Mouse (Mus musculus): ENCODE measurements around the gene Ncapd3. TPM values are rescaled to one million over a fixed set of nuclear protein-coding genes. Genes with fewer than 3 reads are reported as not detected.

The Ncapd3 gene
- polyA plus RNA-seq, 1 experiment from 2014 or later: 24.6 TPM

DNA sequence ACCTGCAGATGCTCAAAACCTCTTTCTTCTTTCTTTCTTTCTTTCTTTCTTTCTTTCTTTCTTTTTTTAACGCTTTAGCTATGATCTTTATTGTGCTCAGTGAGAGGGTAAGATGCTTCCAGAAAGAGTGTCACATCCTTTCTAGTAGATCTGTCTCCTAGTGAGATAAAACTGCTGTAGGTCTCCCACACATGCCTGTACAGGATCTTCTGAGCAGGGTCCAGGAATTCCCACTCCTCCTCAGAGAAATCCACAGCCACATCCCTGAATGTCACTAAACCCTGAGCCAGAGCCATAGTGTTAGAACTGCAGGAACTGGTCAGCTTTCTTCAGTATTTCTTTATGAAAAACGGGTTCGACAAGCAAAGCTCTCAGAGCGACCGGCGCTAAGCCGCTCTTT is 105.4 kb downstream of the Ncapd3 start:
- Histone ChIP-seq H3K27ac (replicated peaks) (no peak overlapping the region), H3K27me3 (no peaks in the 10 kb centered on the region), H3K4me1 (no peaks in the 10 kb centered on the region), H3K4me3 (no peak overlapping the region), H3K9ac (replicated peaks) (no peak overlapping the region), H3K36me3 (no peaks in the 10 kb centered on the region), H3K9me3 (no peaks in the 10 kb centered on the region), H3K4me2 (replicated peaks) (no peak overlapping the region)
- 87% methylated on average over 7 of the region's 7 CpGs for WGBS
- no peak for ATAC-seq (replicated peaks)

DNA sequence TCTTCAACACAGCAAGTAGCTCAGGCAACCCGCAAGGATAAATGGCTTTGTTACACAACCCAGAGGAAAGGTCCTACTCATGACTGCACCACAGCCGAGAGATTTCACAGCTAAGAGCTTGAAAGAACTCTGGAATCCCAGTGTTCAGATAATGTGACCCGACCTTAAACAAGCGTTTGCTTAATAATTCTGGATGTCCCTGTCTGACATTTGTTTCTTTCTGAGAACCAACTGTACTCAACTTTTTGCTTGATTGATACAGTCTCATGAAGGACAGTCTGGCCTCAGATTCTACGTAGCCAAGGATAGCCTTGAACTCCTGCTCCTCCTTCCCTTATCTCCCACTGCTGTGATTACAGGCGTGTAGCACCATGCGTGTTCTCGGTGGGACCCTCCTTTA is 106.7 kb downstream of the Ncapd3 start:
- Histone ChIP-seq H3K27ac (replicated peaks) (no peak overlapping the region), H3K4me2 (replicated peaks) (no peak overlapping the region), H3K36me3 (0 out of 2 replicates have a peak, but pooled peaks cover 5% of the 10 kb centered on the region), H3K9ac (replicated peaks) (no peak overlapping the region), H3K27me3 (no peaks in the 10 kb centered on the region), H3K4me3 (no peak overlapping the region), H3K9me3 (no peaks in the 10 kb centered on the region), H3K4me1 (no peaks in the 10 kb centered on the region)
- WGBS: 91% methylated on average over 8 of the region's 8 CpGs
- ATAC-seq (replicated peaks): no peak

DNA sequence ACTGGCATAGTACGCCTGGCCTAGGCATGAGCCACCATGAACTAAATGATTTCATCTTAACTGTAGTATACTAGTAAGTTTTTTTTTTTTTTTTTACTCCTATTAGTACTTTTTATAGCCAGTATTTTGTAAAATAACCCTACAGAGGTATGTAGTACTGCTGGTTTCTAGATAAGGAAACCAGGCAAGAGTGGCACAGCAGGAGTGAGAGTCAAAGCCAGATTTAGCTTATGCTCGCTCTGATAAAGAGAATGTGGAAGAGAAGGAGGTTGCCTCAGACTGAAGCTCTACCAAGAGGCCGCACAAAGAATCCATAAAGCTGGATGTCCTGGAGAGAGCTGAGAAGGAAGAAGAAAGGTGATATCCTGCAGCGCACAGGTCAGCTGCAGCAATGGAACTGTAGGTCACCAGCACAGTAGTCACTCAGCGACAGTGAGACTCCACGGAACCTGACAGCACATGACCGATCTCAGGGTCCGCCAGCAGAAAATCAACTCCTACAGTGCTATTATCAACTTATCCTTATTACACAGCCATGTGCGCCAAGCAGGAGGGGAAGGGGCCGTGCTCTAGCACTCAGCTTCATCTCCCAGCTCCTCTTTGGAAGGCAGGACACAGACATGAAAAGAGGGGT is 110.6 kb downstream of the Ncapd3 start:
- H3K27me3 ChIP-seq: no peaks in the 10 kb centered on the region
- no peak overlapping the region for H3K9ac ChIP-seq (replicated peaks)
- no peak overlapping the region for H3K4me2 ChIP-seq (replicated peaks)
- ATAC-seq (replicated peaks): no peak
- no peak overlapping the region for H3K4me3 ChIP-seq
- no peaks in the 10 kb centered on the region for H3K4me1 ChIP-seq
- no peak overlapping the region for H3K27ac ChIP-seq (replicated peaks)
- 93% methylated on average over 10 of the region's 10 CpGs for WGBS
- no peaks in the 10 kb centered on the region for H3K9me3 ChIP-seq
- 0 out of 2 replicates have a peak, but pooled peaks cover 6% of the 10 kb centered on the region for H3K36me3 ChIP-seq

DNA sequence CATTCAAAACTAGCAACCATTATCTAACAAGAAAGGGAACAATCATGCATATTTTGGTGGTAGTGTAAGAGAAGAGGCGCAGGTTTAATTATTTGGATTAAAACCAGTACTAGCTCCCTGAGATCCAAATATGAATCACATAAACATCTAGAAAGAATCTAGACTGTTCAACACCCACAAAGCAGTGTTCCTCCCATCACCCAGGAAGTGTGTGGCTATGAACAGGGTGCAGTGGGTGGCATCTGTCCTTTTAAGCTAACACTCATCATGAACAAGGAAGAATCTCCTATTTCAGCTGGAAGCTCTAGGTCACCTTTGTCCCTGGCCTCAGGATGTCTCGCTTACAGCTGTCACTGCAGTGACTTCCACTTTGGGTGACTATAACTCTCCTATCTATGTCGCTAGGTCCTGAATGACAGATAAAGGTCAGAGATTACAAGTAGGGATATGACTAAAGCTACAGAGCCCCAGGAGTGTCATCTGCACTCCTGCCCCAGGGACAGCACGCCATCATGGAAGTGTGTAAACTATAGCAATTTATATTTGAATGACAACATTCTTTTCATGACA is 114.4 kb downstream of the Ncapd3 start:
- WGBS: 91% methylated on average over 4 of the region's 4 CpGs
- Histone ChIP-seq H3K4me3 (no peak overlapping the region), H3K27ac (replicated peaks) (no peak overlapping the region), H3K9me3 (no peaks in the 10 kb centered on the region), H3K27me3 (no peaks in the 10 kb centered on the region), H3K36me3 (peaks cover 9% of the 10 kb centered on the region; the same call in 1 of the 2 replicates), H3K4me1 (peaks cover 17% of the 10 kb centered on the region), H3K4me2 (replicated peaks) (no peak overlapping the region), H3K9ac (replicated peaks) (no peak overlapping the region)
- no peak for ATAC-seq (replicated peaks)

Other genes with a start within 250 kb of the Ncapd3 start
- 2.1 and 2.2 TPM in 2 replicates for gene Glb1l2, start 223.7 kb upstream of the Ncapd3 start, polyA plus RNA-seq (2015; fragmentation: Nextera tagmentation; extraction: Ambion mirVana)
- not detected in 2 replicates for gene Glb1l3, start 169.3 kb upstream of the Ncapd3 start, polyA plus RNA-seq (2015; fragmentation: Nextera tagmentation; extraction: Ambion mirVana)
- 0.38 and 0.59 TPM in 2 replicates for gene Gm1110, start 107.1 kb upstream of the Ncapd3 start, polyA plus RNA-seq (2015; fragmentation: Nextera tagmentation; extraction: Ambion mirVana)
- 43.7 and 50.5 TPM in 2 replicates for gene Acad8, start 30.6 kb upstream of the Ncapd3 start, polyA plus RNA-seq (2015; fragmentation: Nextera tagmentation; extraction: Ambion mirVana)
- gene Thyn1, start 30.5 kb upstream of the Ncapd3 start, polyA plus RNA-seq (2015; fragmentation: Nextera tagmentation; extraction: Ambion mirVana): 142 and 149 TPM in 2 replicates
- 79.1 and 84.1 TPM in 2 replicates for gene Vps26b, start 110 bp upstream of the Ncapd3 start, polyA plus RNA-seq (2015; fragmentation: Nextera tagmentation; extraction: Ambion mirVana)
- gene Jam3, start 125.2 kb downstream of the Ncapd3 start, polyA plus RNA-seq (2015; fragmentation: Nextera tagmentation; extraction: Ambion mirVana): 67.3 and 67.9 TPM in 2 replicates

Measured in forebrain, embryonic 15.5 days (tissue).